Mouse (Mus musculus): ENCODE results near the gene Hoga1. TPM values are rescaled to one million over a fixed set of nuclear protein-coding genes. Genes with fewer than 3 reads are reported as not detected.

Hoga1 gene
- total RNA-seq, 2 experiments from 2014 or later: 3.3 to 4.3 TPM

- DNase-seq: no peak
- intact Hi-C loops (cut with DNase I; ENCODE audit: low total_unique reads): no loop called here
Measured at GRCm38 (mm10) chr19:42019011-42019522, 26.3 kb upstream of the Hoga1 start.

- peak; percentile 57 for DNase-seq
- intact Hi-C loops (cut with DNase I; ENCODE audit: low total_unique reads): loop anchor here (5.0 kb wide), 1 partner anchor 40 kb away; the partner anchor contains the start of genes Mms19 and Ubtd1
Measured at GRCm38 (mm10) chr19:42021681-42022541, 23.5 kb upstream of the Hoga1 start.

GRCm38 (mm10) chr19:42022542-42022848 is 22.9 kb upstream of the Hoga1 start:
- DNase-seq: no peak
- intact Hi-C loops (cut with DNase I; ENCODE audit: low total_unique reads): loop anchor here (5.0 kb wide), 1 partner anchor 40 kb away; the partner anchor contains the start of genes Mms19 and Ubtd1

- intact Hi-C loops (cut with DNase I; ENCODE audit: low total_unique reads): no loop called here
- DNase-seq: peak; percentile 80
Measured at GRCm38 (mm10) chr19:42026158-42026557, 19.3 kb upstream of the Hoga1 start.

- no peak for DNase-seq
- intact Hi-C loops (cut with DNase I; ENCODE audit: low total_unique reads): loop anchor here (10.0 kb wide), 1 partner anchor 134 kb away; the partner anchor contains the start of gene Zfyve27
Measured at GRCm38 (mm10) chr19:42031112-42031511, 14.3 kb upstream of the Hoga1 start.

DNA sequence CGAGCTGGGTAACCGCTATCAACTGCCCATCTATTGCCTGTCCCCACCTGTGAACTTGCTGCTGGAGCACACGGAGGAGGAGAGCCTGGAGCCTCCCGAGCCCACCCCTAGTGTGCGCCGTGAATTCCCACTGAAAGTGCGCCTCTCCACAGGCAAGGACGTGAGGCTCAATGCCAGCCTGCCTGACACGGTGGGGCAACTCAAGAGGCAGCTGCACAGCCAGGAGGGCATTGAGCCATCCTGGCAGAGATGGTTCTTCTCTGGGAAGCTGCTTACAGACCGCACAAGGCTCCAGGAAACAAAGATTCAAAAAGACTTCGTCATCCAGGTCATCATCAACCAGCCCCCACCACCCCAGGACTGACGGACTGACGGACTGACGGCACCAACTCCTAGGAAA is 11.8 kb upstream of the Hoga1 start:
- intact Hi-C loops (cut with DNase I; ENCODE audit: low total_unique reads): loop anchor here (10.0 kb wide), 1 partner anchor 131 kb away; the partner anchor contains the start of gene Zfyve27
- peak; percentile 73 for DNase-seq

- no peak for DNase-seq
- intact Hi-C loops (cut with DNase I; ENCODE audit: low total_unique reads): loop anchor here (10.0 kb wide), 1 partner anchor 131 kb away; the partner anchor contains the start of gene Zfyve27
Measured at GRCm38 (mm10) chr19:42034146-42034775, 11.1 kb upstream of the Hoga1 start.

GRCm38 (mm10) chr19:42034881-42035455 is 10.4 kb upstream of the Hoga1 start:
- no peak for DNase-seq
- intact Hi-C loops (cut with DNase I; ENCODE audit: low total_unique reads): loop anchor here (5.0 to 10.0 kb wide), 2 partner anchors 37 to 130 kb away; partner anchors contain the start of gene Zfyve27

DNA sequence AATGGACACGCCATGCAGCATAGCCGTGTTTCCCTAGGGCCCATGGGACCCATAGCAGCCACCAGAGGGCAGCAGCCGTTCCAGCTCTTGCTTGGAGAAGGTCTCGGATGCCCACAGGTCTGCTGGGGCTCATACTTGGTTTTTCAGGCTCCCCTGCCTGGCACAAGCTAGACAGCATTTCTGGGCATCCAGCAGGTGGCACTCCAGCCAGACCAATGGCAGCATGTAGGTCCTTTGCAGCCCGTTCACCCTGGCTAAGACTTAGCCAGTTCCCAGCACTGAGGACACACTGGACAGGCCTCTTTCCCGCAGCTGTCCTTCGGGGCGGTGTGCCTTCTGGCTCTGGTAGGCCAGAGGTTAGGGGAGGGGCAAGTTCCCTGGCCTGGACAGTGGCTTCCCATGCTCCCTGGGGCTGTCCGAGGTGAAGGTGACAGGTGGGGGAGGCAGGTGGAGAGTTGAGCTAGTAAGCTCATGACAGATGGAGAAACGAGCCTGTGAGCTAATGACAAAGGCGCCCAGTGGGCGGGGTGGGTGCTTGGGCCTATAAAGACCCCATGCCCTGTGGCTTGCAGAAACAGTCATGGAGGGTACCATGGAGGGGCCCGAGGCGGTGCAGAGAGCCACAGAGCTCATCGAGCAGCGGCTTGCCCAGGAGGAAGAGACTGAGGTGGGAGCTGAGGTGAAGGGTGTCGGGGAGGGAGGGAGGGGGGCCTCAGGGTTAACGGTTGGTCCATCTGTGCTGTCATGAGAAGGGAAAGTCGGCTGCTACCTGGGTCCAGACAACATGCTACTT is 9.8 kb upstream of the Hoga1 start, which contains the start of gene Ankrd2:
TSS of gene Ankrd2 (plus strand) at position 545 of the 793 bp plus-strand sequence.
- intact Hi-C loops (cut with DNase I; ENCODE audit: low total_unique reads): loop anchor here (5.0 to 10.0 kb wide), 2 partner anchors 37 to 129 kb away; partner anchors contain the start of gene Zfyve27
- peak; percentile 87 for DNase-seq

- intact Hi-C loops (cut with DNase I; ENCODE audit: low total_unique reads): loop anchor here (5.0 to 10.0 kb wide), 2 partner anchors 36 to 128 kb away; partner anchors contain the start of gene Zfyve27
- no peak for DNase-seq
Measured at GRCm38 (mm10) chr19:42036357-42036756, 9.1 kb upstream of the Hoga1 start.

DNA sequence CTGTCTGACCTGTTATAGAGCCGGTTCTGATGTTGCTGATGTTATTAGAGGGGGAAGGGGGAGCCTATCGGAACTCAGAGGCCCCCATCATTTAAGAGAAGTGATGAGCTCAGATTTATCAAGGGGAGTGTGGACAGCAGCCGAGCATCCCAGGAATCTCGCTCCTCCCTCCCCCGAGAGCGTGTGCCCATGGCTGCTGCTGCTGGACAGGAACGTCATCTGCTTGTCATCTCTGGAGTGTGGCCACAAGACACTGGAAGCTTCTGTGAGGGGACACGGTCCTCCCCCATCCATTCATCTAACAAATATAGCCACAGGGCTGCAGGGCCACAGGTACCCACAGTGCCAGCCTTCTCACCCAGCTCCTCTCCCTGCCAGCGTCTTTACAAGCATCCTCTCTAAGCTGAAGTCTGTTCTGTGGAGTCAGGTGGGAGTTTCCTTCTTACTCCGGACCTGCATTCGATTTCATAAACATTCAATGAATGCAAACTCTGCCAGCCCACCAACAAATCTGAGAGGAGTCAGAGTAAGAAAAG is 8.2 kb upstream of the Hoga1 start:
- intact Hi-C loops (cut with DNase I; ENCODE audit: low total_unique reads): loop anchor here (5.0 to 10.0 kb wide), 2 partner anchors 35 to 128 kb away; partner anchors contain the start of gene Zfyve27
- DNase-seq: no peak

DNA sequence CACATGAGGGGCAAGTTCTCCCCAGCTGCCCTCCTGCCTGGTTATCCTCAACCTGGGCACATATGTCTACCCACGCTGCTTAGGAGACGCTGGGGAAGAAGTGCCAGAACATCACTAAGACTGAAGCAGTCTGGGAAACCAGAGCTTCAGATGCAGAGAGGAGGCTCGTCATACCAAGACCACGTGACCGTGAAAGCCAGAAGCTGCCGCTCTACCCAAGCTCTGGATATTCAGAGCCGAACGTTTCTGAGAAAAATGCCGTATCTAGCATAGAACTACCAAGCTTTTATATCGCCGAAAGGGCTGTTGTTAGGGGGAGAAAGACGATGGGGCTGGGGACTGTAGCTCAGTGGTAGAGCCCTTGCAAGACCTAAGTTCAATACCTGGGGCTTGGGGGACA is 7.1 kb upstream of the Hoga1 start:
- intact Hi-C loops (cut with DNase I; ENCODE audit: low total_unique reads): loop anchor here (5.0 to 10.0 kb wide), 2 partner anchors 34 to 126 kb away; partner anchors contain the start of gene Zfyve27
- DNase-seq: no peak

DNA sequence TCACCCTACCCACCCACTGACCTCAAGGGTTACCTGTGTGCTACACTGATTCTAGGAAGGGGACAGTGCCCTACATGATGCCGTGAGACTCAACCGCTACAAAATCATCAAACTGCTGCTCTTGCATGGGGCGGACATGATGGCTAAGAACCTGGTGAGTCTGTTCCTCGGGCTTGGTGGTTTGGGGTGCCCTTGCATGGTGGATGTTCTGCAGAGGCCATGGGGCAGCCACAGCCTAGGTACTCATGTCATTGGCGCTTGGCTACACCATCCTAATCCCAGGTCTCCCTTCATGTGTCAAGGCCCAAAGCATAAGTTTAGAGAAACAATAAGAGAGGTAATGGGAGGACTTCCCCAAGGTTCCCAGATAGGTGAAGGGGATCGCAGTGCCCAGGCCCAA is 1.4 kb upstream of the Hoga1 start:
- no peak for DNase-seq
- intact Hi-C loops (cut with DNase I; ENCODE audit: low total_unique reads): no loop called here

- intact Hi-C loops (cut with DNase I; ENCODE audit: low total_unique reads): no loop called here
- no peak for DNase-seq
Measured at GRCm38 (mm10) chr19:42050251-42050650, 4.8 kb downstream of the Hoga1 start.

DNA sequence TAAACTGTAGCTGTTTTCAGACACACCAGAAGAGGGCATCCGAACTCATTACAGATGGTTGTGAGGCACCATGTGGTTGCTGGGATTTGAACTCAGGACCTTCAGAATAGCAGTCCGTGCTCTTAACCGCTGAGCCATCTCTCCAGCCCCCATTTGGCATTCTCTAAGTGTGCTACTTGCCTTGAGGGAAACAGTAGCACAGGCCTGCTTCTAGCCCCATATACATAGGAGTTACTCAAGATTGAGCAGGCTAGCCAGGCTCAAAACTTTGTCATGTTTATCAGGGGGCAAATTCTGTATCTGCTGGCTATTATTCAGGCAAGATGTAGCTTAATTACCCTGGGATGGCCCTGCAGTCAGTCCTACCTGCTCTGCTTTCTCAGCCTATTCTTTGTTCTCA is 5.9 kb downstream of the Hoga1 start:
- intact Hi-C loops (cut with DNase I; ENCODE audit: low total_unique reads): no loop called here
- DNase-seq: no peak

DNA sequence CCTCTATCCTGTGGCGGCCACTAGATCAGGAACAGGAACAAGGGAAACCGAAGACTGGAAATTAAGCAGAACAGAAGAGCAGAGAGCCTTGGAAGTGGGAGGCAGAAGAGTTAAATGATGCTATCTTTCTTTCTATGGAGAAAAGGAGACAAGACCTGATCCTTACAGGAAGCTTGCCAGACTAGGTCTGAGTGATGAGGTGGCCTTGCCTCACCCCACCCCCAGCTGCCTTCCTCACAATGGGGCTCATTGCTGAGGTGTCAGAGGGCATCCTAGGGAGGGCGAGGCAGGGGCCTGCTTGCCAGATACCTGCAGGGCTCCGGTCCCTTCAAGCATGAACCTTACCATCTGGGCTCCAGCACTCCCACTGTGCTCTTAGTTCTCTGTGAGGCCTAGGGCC is 6.5 kb downstream of the Hoga1 start, which contains the start of gene 4933411K16Rik:
TSS of gene 4933411K16Rik (plus strand) at position 301 of the 400 bp plus-strand sequence.
- no peak for DNase-seq
- intact Hi-C loops (cut with DNase I; ENCODE audit: low total_unique reads): no loop called here

DNA sequence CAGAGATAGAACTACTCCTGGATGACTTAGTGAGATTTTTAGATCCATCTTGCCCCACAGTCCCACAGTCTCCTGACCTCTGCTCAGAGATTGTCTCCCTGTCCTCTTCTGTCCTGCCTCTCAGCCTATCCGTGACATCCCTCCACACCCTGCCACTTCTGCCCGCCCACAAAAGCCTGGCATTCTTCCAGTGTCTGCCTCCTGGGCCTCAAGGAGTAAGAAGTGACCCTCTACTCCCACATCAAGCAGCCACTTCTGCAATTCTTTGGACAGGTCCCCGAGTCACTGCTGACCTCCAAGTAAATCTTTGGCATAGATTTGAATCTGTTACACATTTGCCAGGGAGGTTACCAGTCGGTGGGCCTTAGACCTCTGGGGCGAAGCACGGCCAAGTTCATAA is 8.8 kb downstream of the Hoga1 start:
- no peak for DNase-seq
- intact Hi-C loops (cut with DNase I; ENCODE audit: low total_unique reads): no loop called here

DNA sequence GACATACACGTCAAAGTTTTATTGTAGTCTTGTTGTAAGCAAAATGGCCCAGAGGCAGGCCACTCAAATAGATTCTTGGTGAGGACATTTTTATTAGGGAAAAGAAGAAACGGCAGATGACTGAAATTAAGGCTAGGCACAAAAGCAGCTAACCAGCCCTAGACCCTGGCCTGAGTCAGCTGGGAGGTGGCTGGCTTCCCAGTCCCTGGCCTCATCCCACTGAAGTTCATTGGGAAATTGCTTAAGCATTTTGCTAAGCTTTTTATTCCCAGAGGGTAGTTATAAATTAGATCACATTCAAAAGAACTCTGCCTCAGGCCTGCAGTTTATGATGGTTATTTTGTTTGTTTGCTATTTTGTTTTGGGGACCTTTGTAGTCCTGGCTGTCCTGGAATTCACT is 10.5 kb downstream of the Hoga1 start:
- DNase-seq: peak; percentile 82
- intact Hi-C loops (cut with DNase I; ENCODE audit: low total_unique reads): no loop called here
